Mouse (Mus musculus): Measurements from ENCODE around the gene Ogdh.

- TF ChIP-seq CTCF (IDR thresholded peaks at IDR 0.05; ENCODE audit: low read depth, low read length) (no peak), TAL1 (conservative IDR thresholded peaks at IDR 0.05; ENCODE audit: low read depth, low read length) (no peak), GATA1 (IDR thresholded peaks at IDR 0.05; ENCODE audit: borderline replicate concordance, low read length) (no peak), GATA2 (IDR thresholded peaks at IDR 0.05; ENCODE audit: borderline replicate concordance, low read depth, low read length) (no peak)
These were observed 17.8 kb upstream of the Ogdh start for GRCm38 (mm10) chr11:6273607-6274006.
